Mouse (Mus musculus): ENCODE data around the gene Zfp62. TPM values are rescaled to one million over a fixed set of nuclear protein-coding genes. Genes with fewer than 3 reads are reported as not detected.
A peak's percentile ranks its signal among the peaks of the same experiment; 100 is the strongest.

Zfp62 gene
- polyA plus RNA-seq (2015; fragmentation: Nextera tagmentation; extraction: Ambion mirVana) = 8.6 and 8.8 TPM in 2 replicates

GRCm38 (mm10) chr11:49203129-49203768, at the start of gene Zfp62:
Gene Zfp62 (plus strand): TSS chr11:49203292.
- H3K27me3 ChIP-seq (ENCODE audit: insufficient read depth, low read length) = no peaks in the 10 kb centered on the region
- H3K27ac ChIP-seq (ENCODE audit: low read depth) = peak within 1 kb of the TSS; percentile 99
- H3K4me1 ChIP-seq (ENCODE audit: insufficient read depth) = peaks cover 23% of the 10 kb centered on the region
- ATAC-seq (peak; percentile 90), DNase-seq (peak; percentile 96)
- TF ChIP-seq CTCF (IDR thresholded peaks at IDR 0.05; ENCODE audit: low read depth) = no peak
- TF ChIP-seq EP300 (IDR thresholded peaks at IDR 0.05; ENCODE audit: low read depth) = 0 out of 2 replicates have a peak, but pooled peaks have one; percentile 10
- no peaks in the 10 kb centered on the region for H3K9me3 ChIP-seq (ENCODE audit: low read length)
- H3K36me3 ChIP-seq (replicated peaks; ENCODE audit: insufficient read depth, low read length) = peaks cover 3% of the 10 kb centered on the region; the same call in 1 of the 2 replicates
- under 1% methylated on average over 46 of the region's 47 CpGs for WGBS (ENCODE audit: insufficient replicate concordance)
- H3K4me3 ChIP-seq (ENCODE audit: low read depth, low read length) = peak within 1 kb of the TSS; percentile 78
- H3K9ac ChIP-seq (replicated peaks) = peak within 1 kb of the TSS; percentile 84
- peak within 1 kb of the TSS; percentile 77 for H3K4me2 ChIP-seq (ENCODE audit: low read depth, low read length)

GRCm38 (mm10) chr11:49154077-49154476, 49.0 kb upstream of the Zfp62 start, which contains the start of gene Olfr1394:
Gene Olfr1394 (plus strand): TSS chr11:49154377.
- no peaks in the 10 kb centered on the region for H3K36me3 ChIP-seq (replicated peaks; ENCODE audit: insufficient read depth, low read length)
- H3K9me3 ChIP-seq (ENCODE audit: low read length) = no peaks in the 10 kb centered on the region
- no peak within 1 kb of the TSS for H3K4me2 ChIP-seq (ENCODE audit: low read depth, low read length)
- H3K27me3 ChIP-seq (ENCODE audit: insufficient read depth, low read length) = no peaks in the 10 kb centered on the region
- 70% methylated on average over 1 of the region's 1 CpGs for WGBS (ENCODE audit: insufficient replicate concordance)
- H3K27ac ChIP-seq (ENCODE audit: low read depth) = no peak within 1 kb of the TSS
- no peak for ATAC-seq
- no peaks in the 10 kb centered on the region for H3K4me1 ChIP-seq (ENCODE audit: insufficient read depth)
- TF ChIP-seq EP300 (IDR thresholded peaks at IDR 0.05; ENCODE audit: low read depth) = no peak
- no peak for TF ChIP-seq CTCF (IDR thresholded peaks at IDR 0.05; ENCODE audit: low read depth)
- H3K9ac ChIP-seq (replicated peaks) = no peak within 1 kb of the TSS
- DNase-seq = no peak
- H3K4me3 ChIP-seq (ENCODE audit: low read depth, low read length) = no peak within 1 kb of the TSS

GRCm38 (mm10) chr11:49156821-49157814, 46.0 kb upstream of the Zfp62 start:
- no peak overlapping the region for H3K4me3 ChIP-seq (ENCODE audit: low read depth, low read length)
- no peaks in the 10 kb centered on the region for H3K4me1 ChIP-seq (ENCODE audit: insufficient read depth)
- no peaks in the 10 kb centered on the region for H3K36me3 ChIP-seq (replicated peaks; ENCODE audit: insufficient read depth, low read length)
- H3K27me3 ChIP-seq (ENCODE audit: insufficient read depth, low read length) = no peaks in the 10 kb centered on the region
- DNase-seq = no peak
- no peak overlapping the region for H3K4me2 ChIP-seq (ENCODE audit: low read depth, low read length)
- WGBS (ENCODE audit: insufficient replicate concordance) = 77% methylated on average over 2 of the region's 2 CpGs
- TF ChIP-seq EP300 (IDR thresholded peaks at IDR 0.05; ENCODE audit: low read depth) = no peak
- TF ChIP-seq CTCF (IDR thresholded peaks at IDR 0.05; ENCODE audit: low read depth) = no peak
- no peak overlapping the region for H3K27ac ChIP-seq (ENCODE audit: low read depth)
- ATAC-seq = no peak
- no peak overlapping the region for H3K9ac ChIP-seq (replicated peaks)
- no peaks in the 10 kb centered on the region for H3K9me3 ChIP-seq (ENCODE audit: low read length)

DNA sequence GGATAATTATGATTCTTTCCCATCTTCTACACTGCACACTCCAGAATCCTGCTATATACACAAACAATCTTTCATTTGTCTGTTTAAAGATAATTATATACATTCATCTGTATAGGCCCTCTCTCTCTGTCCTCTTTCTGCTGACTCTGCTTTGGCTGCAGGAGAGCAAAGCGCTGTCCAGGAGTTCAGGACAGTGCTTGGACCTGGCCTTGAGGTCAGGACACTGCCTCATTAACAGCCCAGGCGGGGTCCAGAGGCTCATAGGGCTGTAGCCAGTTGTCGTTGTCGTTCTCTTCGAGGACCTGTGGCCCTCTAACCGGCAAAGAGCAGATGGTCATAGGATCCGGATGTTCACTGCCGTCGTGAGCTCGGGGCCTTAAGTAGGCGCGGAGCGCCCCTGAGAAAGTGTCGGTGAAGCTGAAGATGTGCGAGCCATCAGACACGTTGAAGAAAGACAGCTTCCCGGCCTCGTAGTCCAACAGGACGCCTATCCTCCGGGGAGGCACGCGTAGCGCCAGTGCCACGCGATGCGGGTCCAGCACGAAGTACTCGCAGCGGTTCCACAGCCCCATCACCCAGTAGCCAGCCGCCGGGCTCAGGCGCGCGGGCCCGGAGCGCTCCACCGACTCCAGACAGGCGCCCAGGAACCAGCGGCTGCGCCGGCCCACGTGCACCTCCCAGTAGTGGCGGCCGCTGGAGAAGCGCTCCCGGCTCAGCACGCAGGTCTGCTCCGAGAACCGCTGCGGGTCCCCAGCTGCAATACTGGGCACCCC, 34.1 kb upstream of the Zfp62 start:
- H3K27me3 ChIP-seq (ENCODE audit: insufficient read depth, low read length) = peaks cover 13% of the 10 kb centered on the region
- peak overlapping the region; percentile 27 for H3K4me3 ChIP-seq (ENCODE audit: low read depth, low read length)
- WGBS (ENCODE audit: insufficient replicate concordance) = 16% methylated on average over 43 of the region's 50 CpGs
- peak overlapping the region; percentile 47 for H3K4me2 ChIP-seq (ENCODE audit: low read depth, low read length)
- H3K4me1 ChIP-seq (ENCODE audit: insufficient read depth) = peaks cover 8% of the 10 kb centered on the region; the same call in 1 of the 2 replicates
- no peaks in the 10 kb centered on the region for H3K36me3 ChIP-seq (replicated peaks; ENCODE audit: insufficient read depth, low read length)
- DNase-seq = peak; percentile 20
- no peak overlapping the region for H3K27ac ChIP-seq (ENCODE audit: low read depth)
- TF ChIP-seq CTCF (IDR thresholded peaks at IDR 0.05; ENCODE audit: low read depth) (no peak), EP300 (IDR thresholded peaks at IDR 0.05; ENCODE audit: low read depth) (no peak)
- ATAC-seq = no peak
- peaks cover 3% of the 10 kb centered on the region; the same call in 1 of the 2 replicates for H3K9me3 ChIP-seq (ENCODE audit: low read length)
- no peak overlapping the region for H3K9ac ChIP-seq (replicated peaks)

GRCm38 (mm10) chr11:49170576-49170975, 32.5 kb upstream of the Zfp62 start:
- no peak for TF ChIP-seq CTCF (IDR thresholded peaks at IDR 0.05; ENCODE audit: low read depth)
- TF ChIP-seq EP300 (IDR thresholded peaks at IDR 0.05; ENCODE audit: low read depth) = no peak
- peaks cover 13% of the 10 kb centered on the region for H3K27me3 ChIP-seq (ENCODE audit: insufficient read depth, low read length)
- no peak overlapping the region for H3K4me3 ChIP-seq (ENCODE audit: low read depth, low read length)
- DNase-seq = peak; percentile 24
- peaks cover 8% of the 10 kb centered on the region; the same call in 1 of the 2 replicates for H3K4me1 ChIP-seq (ENCODE audit: insufficient read depth)
- H3K9me3 ChIP-seq (ENCODE audit: low read length) = peaks cover 3% of the 10 kb centered on the region; the same call in 1 of the 2 replicates
- no peak overlapping the region for H3K4me2 ChIP-seq (ENCODE audit: low read depth, low read length)
- no peak overlapping the region for H3K9ac ChIP-seq (replicated peaks)
- H3K27ac ChIP-seq (ENCODE audit: low read depth) = 0 out of 2 replicates have a peak overlapping the region, but pooled peaks have one; percentile 39
- H3K36me3 ChIP-seq (replicated peaks; ENCODE audit: insufficient read depth, low read length) = no peaks in the 10 kb centered on the region
- 42% methylated on average over 4 of the region's 4 CpGs for WGBS (ENCODE audit: insufficient replicate concordance)
- peak; percentile 51 for ATAC-seq
